Mouse (Mus musculus): ENCODE results near the gene Gatad2b. TPM values are rescaled to one million over a fixed set of nuclear protein-coding genes. Genes with fewer than 3 reads are reported as not detected.

The Gatad2b gene
- total and polyA plus RNA-seq, 3 experiments, result 8.4 to 22.6 (median 8.9) TPM

DNA sequence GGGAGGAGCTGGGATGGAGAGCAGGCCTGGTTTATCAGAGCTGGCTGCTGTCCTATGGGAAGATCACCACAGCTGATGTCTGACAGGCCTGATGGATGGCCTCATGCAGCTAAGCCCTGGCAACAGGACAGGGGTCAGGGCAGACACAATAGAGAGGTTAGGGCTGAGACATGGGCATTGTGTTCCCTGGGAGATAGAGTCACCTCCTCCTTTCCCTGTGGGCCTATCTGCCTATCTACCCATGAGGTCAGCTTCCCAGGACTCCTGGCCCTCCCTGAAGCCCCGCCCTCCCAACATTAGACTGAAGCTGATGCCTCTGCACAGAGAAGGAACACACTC is 83.2 kb downstream of the Gatad2b start:
- TF ChIP-seq TBP (conservative IDR thresholded peaks at IDR 0.05; ENCODE audit: low read depth, low read length) (no peak), ELF1 (IDR thresholded peaks at IDR 0.05; ENCODE audit: low read depth, low read length) (no peak)
- Histone ChIP-seq H3K36me3 (replicated peaks in 1 of 2; ENCODE audit: control insufficient read depth in 1 of 2, insufficient read depth in 1 of 2, low read length in 1 of 2) (no peaks in the 10 kb centered on the region), H3K79me2 (replicated peaks; ENCODE audit: control insufficient read depth, extremely low read depth, insufficient read depth, poor library complexity, severe bottlenecking) (no peaks in the 10 kb centered on the region), H3K4me1 (ENCODE audit: control insufficient read depth in 1 of 2, insufficient read depth in 2 of 2) (peaks cover 3 to 16% of the 10 kb centered on the region in 2 experiments; a peak in 3 of 4 replicates), H3K9me3 (replicated peaks; ENCODE audit: low read length) (peaks cover 3% of the 10 kb centered on the region), H3K9ac (ENCODE audit: insufficient read depth, low read depth) (no peak overlapping the region), H3K4me3 (replicated peaks in 1 of 3; ENCODE audit: low read depth in 2 of 3, low read length in 2 of 3, poor library complexity in 1 of 3) (no peak overlapping the region), H3K27me3 (replicated peaks) (no peaks in the 10 kb centered on the region), H3K27ac (ENCODE audit: insufficient read depth, low read depth) (no peak overlapping the region), H3K4me2 (ENCODE audit: insufficient read depth, low read depth, poor library complexity, severe bottlenecking) (no peak overlapping the region)
- dilution Hi-C loops (cut with MboI; ENCODE audit: extremely low pct_ligation_motif_present, extremely low pct_unique_long_range_greater_than_20kb, low sequenced_read_pairs), result no loop called here
- in situ Hi-C loops (cut with MboI; ENCODE audit: low pct_ligation_motif_present, low pct_unique_long_range_greater_than_20kb, low sequenced_read_pairs), result loop anchor here (10.0 kb wide), 1 partner anchor 81 kb away; the partner anchor contains the start of gene Gatad2b
- no peak for DNase-seq (ENCODE audit: extremely low read depth)

DNA sequence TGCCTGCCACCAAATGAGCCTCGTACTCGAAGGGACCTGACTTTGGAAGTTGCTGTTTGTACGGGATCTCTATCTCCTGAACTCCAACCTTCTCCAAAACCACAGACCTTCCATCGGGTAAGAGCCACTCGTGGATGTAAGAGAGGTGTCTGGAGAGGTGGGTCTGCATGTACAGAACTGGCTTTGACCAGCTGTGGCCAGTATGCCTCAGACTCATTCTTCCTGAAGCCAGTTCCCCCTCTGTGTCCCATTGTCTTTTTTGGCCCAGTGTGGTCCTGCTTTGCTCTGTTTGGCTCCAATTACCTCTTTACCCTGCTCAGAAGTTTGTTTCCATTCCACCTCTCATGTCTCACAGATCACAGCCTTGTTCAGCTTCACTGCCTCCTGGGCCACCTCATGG is 85.5 kb downstream of the Gatad2b start:
- peak; percentile 26 for DNase-seq (ENCODE audit: extremely low read depth)
- dilution Hi-C loops (cut with MboI; ENCODE audit: extremely low pct_ligation_motif_present, extremely low pct_unique_long_range_greater_than_20kb, low sequenced_read_pairs), result no loop called here
- no peaks in the 10 kb centered on the region for H3K36me3 ChIP-seq (replicated peaks in 1 of 2; ENCODE audit: control insufficient read depth in 1 of 2, insufficient read depth in 1 of 2, low read length in 1 of 2)
- H3K4me2 ChIP-seq (ENCODE audit: insufficient read depth, low read depth, poor library complexity, severe bottlenecking), result no peak overlapping the region
- H3K4me1 ChIP-seq (ENCODE audit: control insufficient read depth in 1 of 2, insufficient read depth in 2 of 2), result peaks cover 4 to 27% of the 10 kb centered on the region in 2 experiments
- no peaks in the 10 kb centered on the region for H3K79me2 ChIP-seq (replicated peaks; ENCODE audit: control insufficient read depth, extremely low read depth, insufficient read depth, poor library complexity, severe bottlenecking)
- no peak for TF ChIP-seq BHLHE40 (IDR thresholded peaks at IDR 0.05; ENCODE audit: low read depth, low read length)
- TF ChIP-seq MAZ (IDR thresholded peaks at IDR 0.05; ENCODE audit: low read depth, low read length), result no peak
- no peak overlapping the region for H3K9ac ChIP-seq (ENCODE audit: insufficient read depth, low read depth)
- H3K27me3 ChIP-seq (replicated peaks), result no peaks in the 10 kb centered on the region
- in situ Hi-C loops (cut with MboI; ENCODE audit: low pct_ligation_motif_present, low pct_unique_long_range_greater_than_20kb, low sequenced_read_pairs), result loop anchor here (10.0 kb wide), 1 partner anchor 84 kb away; the partner anchor contains the start of gene Gatad2b
- no peak overlapping the region for H3K27ac ChIP-seq (ENCODE audit: insufficient read depth, low read depth)
- H3K4me3 ChIP-seq (replicated peaks in 1 of 3; ENCODE audit: low read depth in 2 of 3, low read length in 2 of 3, poor library complexity in 1 of 3), result no peak overlapping the region
- peaks cover 3% of the 10 kb centered on the region for H3K9me3 ChIP-seq (replicated peaks; ENCODE audit: low read length)

DNA sequence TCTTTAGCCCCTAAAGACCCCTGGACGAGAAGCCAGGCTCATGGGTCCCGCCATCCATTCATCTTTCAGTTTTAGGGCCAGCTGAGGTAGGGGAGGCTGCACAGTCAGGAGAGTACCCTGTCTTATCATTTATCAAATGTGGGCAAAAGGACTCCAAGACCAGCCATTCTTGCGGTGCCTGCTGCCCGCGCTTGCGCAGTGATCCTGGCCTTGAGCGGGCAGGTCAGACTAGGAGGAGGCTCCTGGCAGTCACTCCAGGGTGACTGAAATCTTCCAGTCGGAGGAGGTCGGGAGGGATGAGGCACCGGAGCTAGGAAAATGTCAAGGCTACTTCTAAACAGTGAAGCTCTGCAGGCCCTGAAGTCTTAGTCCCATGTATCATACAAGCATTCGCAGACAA is 88.7 kb downstream of the Gatad2b start:
- no peak for DNase-seq (ENCODE audit: extremely low read depth)
- in situ Hi-C loops (cut with MboI; ENCODE audit: low pct_ligation_motif_present, low pct_unique_long_range_greater_than_20kb, low sequenced_read_pairs), result no loop called here
- H3K9ac ChIP-seq (ENCODE audit: insufficient read depth, low read depth), result no peak overlapping the region
- H3K36me3 ChIP-seq (replicated peaks in 1 of 2; ENCODE audit: control insufficient read depth in 1 of 2, insufficient read depth in 1 of 2, low read length in 1 of 2), result peaks cover 13 to 21% of the 10 kb centered on the region in 2 experiments
- H3K4me1 ChIP-seq (ENCODE audit: control insufficient read depth in 1 of 2, insufficient read depth in 2 of 2), result peaks cover 7 to 40% of the 10 kb centered on the region in 2 experiments
- H3K4me3 ChIP-seq (replicated peaks in 1 of 3; ENCODE audit: low read depth in 2 of 3, low read length in 2 of 3, poor library complexity in 1 of 3), result no peak overlapping the region
- peaks cover 3% of the 10 kb centered on the region for H3K9me3 ChIP-seq (replicated peaks; ENCODE audit: low read length)
- H3K27me3 ChIP-seq (replicated peaks), result no peaks in the 10 kb centered on the region
- H3K79me2 ChIP-seq (replicated peaks; ENCODE audit: control insufficient read depth, extremely low read depth, insufficient read depth, poor library complexity, severe bottlenecking), result no peaks in the 10 kb centered on the region
- TF ChIP-seq ZMIZ1 (IDR thresholded peaks at IDR 0.05; ENCODE audit: low read depth, low read length) (no peak), CTCF (conservative IDR thresholded peaks at IDR 0.05 in 1 of 2, IDR thresholded peaks at IDR 0.05 in 1 of 2; ENCODE audit: low read depth in 2 of 2, low read length in 2 of 2) (no peak), MEF2A (IDR thresholded peaks at IDR 0.05; ENCODE audit: borderline replicate concordance, low read depth, low read length) (no peak), HCFC1 (IDR thresholded peaks at IDR 0.05; ENCODE audit: low read depth, low read length) (no peak), MAX (IDR thresholded peaks at IDR 0.05; ENCODE audit: low read length) (no peak), E2F4 (IDR thresholded peaks at IDR 0.05; ENCODE audit: insufficient replicate concordance, low read depth, low read length) (no peak), TBP (conservative IDR thresholded peaks at IDR 0.05; ENCODE audit: low read depth, low read length) (no peak), CHD1 (IDR thresholded peaks at IDR 0.05; ENCODE audit: low read depth, low read length) (no peak), ZC3H11A (IDR thresholded peaks at IDR 0.05; ENCODE audit: low read depth, low read length) (no peak), TCF12 (IDR thresholded peaks at IDR 0.05; ENCODE audit: low read depth, low read length) (no peak)
- no peak overlapping the region for H3K4me2 ChIP-seq (ENCODE audit: insufficient read depth, low read depth, poor library complexity, severe bottlenecking)
- no peak overlapping the region for H3K27ac ChIP-seq (ENCODE audit: insufficient read depth, low read depth)
- dilution Hi-C loops (cut with MboI; ENCODE audit: extremely low pct_ligation_motif_present, extremely low pct_unique_long_range_greater_than_20kb, low sequenced_read_pairs), result no loop called here
